Mouse (Mus musculus) embryonic fibroblast, embryonic 13.5 days (primary cell): Measurements from ENCODE around the gene Celsr2.

Source experiments
- CTCF ChIP-seq: IDR thresholded peaks from 2 replicates; pipeline ENCODE4 v1.5.1; 2011; ENCODE audit warnings: mild to moderate bottlenecking, control low read depth, low read length, moderate library complexity, borderline replicate concordance; ENCODE audit not compliant: insufficient read depth
- POLR2A ChIP-seq: IDR thresholded peaks from 2 replicates; pipeline ENCODE4 v1.6.1; 2011; ENCODE audit warnings: low read depth, mild to moderate bottlenecking, control low read depth, low read length, moderate library complexity

GRCm38 (mm10) chr3:108383485-108384354 is 31.6 kb downstream of the Celsr2 start, which contains the start of gene Psrc1:
- TF ChIP-seq POLR2A, result peak; percentile 69
- TF ChIP-seq CTCF, result no peak
